Mouse (Mus musculus) liver, embryonic 11.5 days (tissue): ENCODE measurements at regions not wholly inside any gene's neighbourhood (a gene's known extent, or its start where the extent isn't known, plus 50 kb on each side); places are given as distances from the start of the nearest gene placed in this dataset.

Source experiments
- ATAC-seq: fragments of 200-750 bp; cut with Nextera tagmentation; replicated peaks from 2 replicates; pipeline ENCODE4 v1.8.0; 2017; ENCODE audit warnings: moderate number of reproducible peaks, mild to moderate bottlenecking, moderate TSS enrichment, moderate library complexity; ENCODE audit not compliant: low FRiP score
- DNase-seq: peaks from one replicate; pipeline ENCODE4 v3.0.0-alpha.2; 2017; ENCODE audit warnings: low spot score
- H3K27ac ChIP-seq: fragments of 300-500 bp; sonication (generic); 2 replicates; pipeline ENCODE4 v1.5.1; 2014; ENCODE audit warnings: mild to moderate bottlenecking, low read depth, low read length, control low read depth
- H3K27me3 ChIP-seq: fragments of 300-500 bp; sonication (generic); replicated peaks from 2 replicates; pipeline ENCODE4 v1.6.1; 2014; ENCODE audit warnings: low read length, mixed read lengths; ENCODE audit not compliant: control insufficient read depth, insufficient read depth
- H3K36me3 ChIP-seq: fragments of 300-500 bp; sonication (generic); 2 replicates; pipeline ENCODE4 v1.6.1; 2014; ENCODE audit warnings: mild to moderate bottlenecking, low read length, moderate library complexity, mixed read lengths; ENCODE audit not compliant: control insufficient read depth, insufficient read depth
- H3K4me1 ChIP-seq: fragments of 300-500 bp; sonication (generic); replicated peaks from 2 replicates; pipeline ENCODE4 v1.6.1; 2014; ENCODE audit warnings: low read length, mixed read lengths; ENCODE audit not compliant: control insufficient read depth, insufficient read depth
- H3K4me2 ChIP-seq: fragments of 300-500 bp; sonication (generic); 2 replicates; pipeline ENCODE4 v1.6.1; 2014; ENCODE audit warnings: mild to moderate bottlenecking, control low read depth, moderate library complexity
- H3K4me3 ChIP-seq: fragments of 300-500 bp; sonication (generic); 2 replicates; pipeline ENCODE4 v1.5.1; 2014; ENCODE audit warnings: low read depth, low read length, control low read depth
- H3K9ac ChIP-seq: fragments of 300-500 bp; sonication (generic); 2 replicates; pipeline ENCODE4 v1.6.1; 2014; ENCODE audit warnings: low read depth, low read length, control low read depth
- H3K9me3 ChIP-seq: fragments of 300-500 bp; sonication (generic); 2 replicates; pipeline ENCODE4 v1.6.1; 2016; ENCODE audit warnings: low read length, inconsistent platforms, mixed read lengths; ENCODE audit not compliant: control insufficient read depth
- WGBS: fragments of 180-500 bp; shearing (Covaris S2); extraction: QIAGEN DNeasy Blood & Tissue Kit; methylation state at CpG from one replicate; pipeline ENCODE4 v1.1.7; 2014; 5-methylcytosine and 5-hydroxymethylcytosine counted together

- H3K4me2 ChIP-seq = no peak overlapping the region
- no peaks in the 10 kb centered on the region for H3K9me3 ChIP-seq
- ATAC-seq (no peak; the same call in 1 of the 2 replicates), DNase-seq (no peak)
- no peak overlapping the region for H3K4me3 ChIP-seq
- H3K4me1 ChIP-seq = no peaks in the 10 kb centered on the region
- no peak overlapping the region for H3K9ac ChIP-seq
- H3K27me3 ChIP-seq = no peaks in the 10 kb centered on the region
- no peak overlapping the region for H3K27ac ChIP-seq
- no peaks in the 10 kb centered on the region for H3K36me3 ChIP-seq
- 74% methylated on average over 4 of the region's 4 CpGs for WGBS
These were observed 183.0 kb upstream of the Ell2 start for GRCm38 (mm10) chr13:75523293-75524278.

- no peaks in the 10 kb centered on the region for H3K9me3 ChIP-seq
- no peak overlapping the region for H3K9ac ChIP-seq
- no peaks in the 10 kb centered on the region for H3K27me3 ChIP-seq
- ATAC-seq (no peak), DNase-seq (no peak)
- 88% methylated on average over 4 of the region's 4 CpGs for WGBS
- H3K4me1 ChIP-seq = no peaks in the 10 kb centered on the region
- no peaks in the 10 kb centered on the region for H3K36me3 ChIP-seq
- no peak overlapping the region for H3K4me2 ChIP-seq
- no peak overlapping the region for H3K27ac ChIP-seq
- no peak overlapping the region for H3K4me3 ChIP-seq
These were observed 182.1 kb upstream of the Ell2 start for GRCm38 (mm10) chr13:75524481-75524880.

- Histone ChIP-seq H3K36me3 (no peaks in the 10 kb centered on the region), H3K9me3 (no peaks in the 10 kb centered on the region), H3K9ac (no peak overlapping the region), H3K4me3 (no peak overlapping the region), H3K27ac (no peak overlapping the region), H3K4me2 (no peak overlapping the region), H3K27me3 (no peaks in the 10 kb centered on the region), H3K4me1 (no peaks in the 10 kb centered on the region)
- no peak for DNase-seq
- 79% methylated on average over 1 of the region's 1 CpGs for WGBS
- no peak for ATAC-seq
These were observed 175.0 kb upstream of the Ell2 start for GRCm38 (mm10) chr13:75531566-75531965.

- Histone ChIP-seq H3K9ac (no peak overlapping the region), H3K36me3 (no peaks in the 10 kb centered on the region), H3K9me3 (no peaks in the 10 kb centered on the region), H3K27ac (no peak overlapping the region), H3K4me3 (no peak overlapping the region), H3K4me2 (no peak overlapping the region), H3K27me3 (no peaks in the 10 kb centered on the region), H3K4me1 (no peaks in the 10 kb centered on the region)
- WGBS = 77% methylated on average over 2 of the region's 2 CpGs
- ATAC-seq = no peak
- no peak for DNase-seq
These were observed 165.1 kb upstream of the Ell2 start for GRCm38 (mm10) chr13:75541446-75541845.

- Histone ChIP-seq H3K36me3 (no peaks in the 10 kb centered on the region), H3K4me3 (no peak overlapping the region), H3K27ac (no peak overlapping the region), H3K4me1 (no peaks in the 10 kb centered on the region), H3K27me3 (no peaks in the 10 kb centered on the region), H3K4me2 (no peak overlapping the region), H3K9ac (no peak overlapping the region), H3K9me3 (no peaks in the 10 kb centered on the region)
- ATAC-seq (no peak), DNase-seq (no peak)
- 66% methylated on average over 2 of the region's 2 CpGs for WGBS
These were observed 164.2 kb upstream of the Ell2 start for GRCm38 (mm10) chr13:75542253-75542945.

- DNase-seq (no peak), ATAC-seq (no peak)
- Histone ChIP-seq H3K4me3 (no peak overlapping the region), H3K27ac (no peak overlapping the region), H3K9ac (no peak overlapping the region), H3K36me3 (no peaks in the 10 kb centered on the region), H3K4me1 (no peaks in the 10 kb centered on the region), H3K4me2 (no peak overlapping the region), H3K27me3 (no peaks in the 10 kb centered on the region), H3K9me3 (no peaks in the 10 kb centered on the region)
These were observed 163.6 kb upstream of the Ell2 start for GRCm38 (mm10) chr13:75542946-75543327.

GRCm38 (mm10) chr13:75543595-75543994 is 163.0 kb upstream of the Ell2 start:
- Histone ChIP-seq H3K36me3 (no peaks in the 10 kb centered on the region), H3K9ac (no peak overlapping the region), H3K4me2 (no peak overlapping the region), H3K9me3 (no peaks in the 10 kb centered on the region), H3K27me3 (no peaks in the 10 kb centered on the region), H3K4me1 (no peaks in the 10 kb centered on the region), H3K27ac (no peak overlapping the region), H3K4me3 (no peak overlapping the region)
- WGBS = 71% methylated on average over 3 of the region's 3 CpGs
- ATAC-seq (no peak), DNase-seq (no peak)

GRCm38 (mm10) chr13:75544728-75545127 is 161.8 kb upstream of the Ell2 start:
- no peaks in the 10 kb centered on the region for H3K36me3 ChIP-seq
- DNase-seq (no peak), ATAC-seq (no peak)
- no peak overlapping the region for H3K4me3 ChIP-seq
- no peaks in the 10 kb centered on the region for H3K9me3 ChIP-seq
- H3K4me1 ChIP-seq = no peaks in the 10 kb centered on the region
- no peak overlapping the region for H3K4me2 ChIP-seq
- no peak overlapping the region for H3K27ac ChIP-seq
- H3K27me3 ChIP-seq = no peaks in the 10 kb centered on the region
- no peak overlapping the region for H3K9ac ChIP-seq

- H3K4me1 ChIP-seq = no peaks in the 10 kb centered on the region
- ATAC-seq (no peak), DNase-seq (no peak)
- no peak overlapping the region for H3K27ac ChIP-seq
- H3K4me3 ChIP-seq = no peak overlapping the region
- WGBS = 46% methylated on average over 3 of the region's 3 CpGs
- no peak overlapping the region for H3K4me2 ChIP-seq
- H3K9ac ChIP-seq = no peak overlapping the region
- no peaks in the 10 kb centered on the region for H3K27me3 ChIP-seq
- no peaks in the 10 kb centered on the region for H3K9me3 ChIP-seq
- H3K36me3 ChIP-seq = no peaks in the 10 kb centered on the region
These were observed 158.8 kb upstream of the Ell2 start for GRCm38 (mm10) chr13:75547791-75548190.
